Mouse (Mus musculus): ENCODE results near the gene Plscr5. TPM values are rescaled to one million over a fixed set of nuclear protein-coding genes. Genes with fewer than 3 reads are reported as not detected.

The Plscr5 gene
- polyA plus RNA-seq, 1 experiment from 2014 or later = not detected

- Histone ChIP-seq H3K4me2 (replicated peaks; ENCODE audit: low read depth, low read length) (no peak overlapping the region), H3K4me3 (ENCODE audit: low read depth, low read length) (no peak overlapping the region), H3K9ac (replicated peaks; ENCODE audit: low read depth) (no peak overlapping the region), H3K36me3 (ENCODE audit: insufficient read depth, low read length) (no peaks in the 10 kb centered on the region), H3K4me1 (ENCODE audit: insufficient read depth, low read depth, low read length) (peaks cover 10% of the 10 kb centered on the region; the same call in 1 of the 2 replicates), H3K9me3 (ENCODE audit: low read length) (no peaks in the 10 kb centered on the region), H3K27ac (ENCODE audit: low read length) (no peak overlapping the region), H3K27me3 (replicated peaks; ENCODE audit: insufficient read depth, low read length) (no peaks in the 10 kb centered on the region)
- DNase-seq (ENCODE audit: low spot score) (no peak), ATAC-seq (no peak)
- WGBS = 65% methylated on average over 7 of the region's 7 CpGs
- TF ChIP-seq EP300 (IDR thresholded peaks at IDR 0.05) (no peak), CTCF (IDR thresholded peaks at IDR 0.05) (no peak)
These were observed 56.2 kb downstream of the Plscr5 start for GRCm38 (mm10) chr9:92248773-92249446.

GRCm38 (mm10) chr9:92249447-92249852 lies 56.7 kb downstream of the Plscr5 start, which contains the start of gene Plscr1:
Plscr1 (plus strand) TSS chr9:92249750.
- Histone ChIP-seq H3K27me3 (replicated peaks; ENCODE audit: insufficient read depth, low read length) (no peaks in the 10 kb centered on the region), H3K4me3 (ENCODE audit: low read depth, low read length) (peak within 1 kb of the TSS; percentile 63), H3K36me3 (ENCODE audit: insufficient read depth, low read length) (no peaks in the 10 kb centered on the region), H3K9ac (replicated peaks; ENCODE audit: low read depth) (peak within 1 kb of the TSS; percentile 63), H3K27ac (ENCODE audit: low read length) (peak within 1 kb of the TSS; percentile 90), H3K4me1 (ENCODE audit: insufficient read depth, low read depth, low read length) (peaks cover 10% of the 10 kb centered on the region; the same call in 1 of the 2 replicates), H3K9me3 (ENCODE audit: low read length) (no peaks in the 10 kb centered on the region), H3K4me2 (replicated peaks; ENCODE audit: low read depth, low read length) (peak within 1 kb of the TSS; percentile 71)
- TF ChIP-seq CTCF (IDR thresholded peaks at IDR 0.05) (no peak), EP300 (IDR thresholded peaks at IDR 0.05) (no peak)
- ATAC-seq (no peak), DNase-seq (ENCODE audit: low spot score) (peak; percentile 26)
- 37% methylated on average over 7 of the region's 7 CpGs for WGBS

- Histone ChIP-seq H3K9me3 (ENCODE audit: low read length) (no peaks in the 10 kb centered on the region), H3K4me3 (ENCODE audit: low read depth, low read length) (peak overlapping the region; percentile 63), H3K36me3 (ENCODE audit: insufficient read depth, low read length) (no peaks in the 10 kb centered on the region), H3K4me1 (ENCODE audit: insufficient read depth, low read depth, low read length) (peaks cover 10% of the 10 kb centered on the region; the same call in 1 of the 2 replicates), H3K9ac (replicated peaks; ENCODE audit: low read depth) (peak overlapping the region; percentile 63), H3K27me3 (replicated peaks; ENCODE audit: insufficient read depth, low read length) (no peaks in the 10 kb centered on the region), H3K4me2 (replicated peaks; ENCODE audit: low read depth, low read length) (peak overlapping the region; percentile 71), H3K27ac (ENCODE audit: low read length) (peak overlapping the region; percentile 90)
- ATAC-seq (peak; percentile 94), DNase-seq (ENCODE audit: low spot score) (peak; percentile 92)
- WGBS = under 1% methylated on average over 40 of the region's 40 CpGs
- TF ChIP-seq EP300 (IDR thresholded peaks at IDR 0.05) = peak; percentile 56
- peak; percentile 43 for TF ChIP-seq CTCF (IDR thresholded peaks at IDR 0.05)
These were observed 57.4 kb downstream of the Plscr5 start for GRCm38 (mm10) chr9:92249987-92250772.

GRCm38 (mm10) chr9:92252718-92253117 lies 60.0 kb downstream of the Plscr5 start:
- WGBS = 64% methylated on average over 5 of the region's 5 CpGs
- H3K4me2 ChIP-seq (replicated peaks; ENCODE audit: low read depth, low read length) = no peak overlapping the region
- peaks cover 10% of the 10 kb centered on the region; the same call in 1 of the 2 replicates for H3K4me1 ChIP-seq (ENCODE audit: insufficient read depth, low read depth, low read length)
- ATAC-seq (no peak), DNase-seq (ENCODE audit: low spot score) (peak; percentile 28)
- no peaks in the 10 kb centered on the region for H3K27me3 ChIP-seq (replicated peaks; ENCODE audit: insufficient read depth, low read length)
- no peaks in the 10 kb centered on the region for H3K36me3 ChIP-seq (ENCODE audit: insufficient read depth, low read length)
- no peaks in the 10 kb centered on the region for H3K9me3 ChIP-seq (ENCODE audit: low read length)
- H3K4me3 ChIP-seq (ENCODE audit: low read depth, low read length) = no peak overlapping the region
- TF ChIP-seq EP300 (IDR thresholded peaks at IDR 0.05) (no peak), CTCF (IDR thresholded peaks at IDR 0.05) (no peak)
- H3K27ac ChIP-seq (ENCODE audit: low read length) = no peak overlapping the region
- no peak overlapping the region for H3K9ac ChIP-seq (replicated peaks; ENCODE audit: low read depth)

GRCm38 (mm10) chr9:92253585-92254321 lies 61.0 kb downstream of the Plscr5 start:
- Histone ChIP-seq H3K4me3 (ENCODE audit: low read depth, low read length) (no peak overlapping the region), H3K9ac (replicated peaks; ENCODE audit: low read depth) (no peak overlapping the region), H3K27me3 (replicated peaks; ENCODE audit: insufficient read depth, low read length) (no peaks in the 10 kb centered on the region), H3K27ac (ENCODE audit: low read length) (no peak overlapping the region), H3K36me3 (ENCODE audit: insufficient read depth, low read length) (no peaks in the 10 kb centered on the region), H3K4me1 (ENCODE audit: insufficient read depth, low read depth, low read length) (peaks cover 10% of the 10 kb centered on the region; the same call in 1 of the 2 replicates), H3K4me2 (replicated peaks; ENCODE audit: low read depth, low read length) (no peak overlapping the region), H3K9me3 (ENCODE audit: low read length) (no peaks in the 10 kb centered on the region)
- no peak for DNase-seq (ENCODE audit: low spot score)
- TF ChIP-seq CTCF (IDR thresholded peaks at IDR 0.05) = no peak
- TF ChIP-seq EP300 (IDR thresholded peaks at IDR 0.05) = no peak
- 91% methylated on average over 10 of the region's 10 CpGs for WGBS
- no peak for ATAC-seq

Other genes starting within 250 kb of the Plscr5 start
- 53.7 and 57.9 TPM in 2 replicates for gene Plscr1, start 56.8 kb downstream of the Plscr5 start, polyA plus RNA-seq (2015; fragmentation: Nextera tagmentation; extraction: Ambion mirVana)
- 24.1 and 32.2 TPM in 2 replicates for gene Plscr2, start 82.7 kb downstream of the Plscr5 start, polyA plus RNA-seq (2015; fragmentation: Nextera tagmentation; extraction: Ambion mirVana)
- gene 1700057G04Rik, start 116.4 kb downstream of the Plscr5 start, polyA plus RNA-seq (2015; fragmentation: Nextera tagmentation; extraction: Ambion mirVana) = not detected in 2 replicates